Mouse (Mus musculus): ENCODE measurements around the gene Ep300.
"Not testable (repeated sequence)": the region's sequence is repeated elsewhere in the genome, so short reads cannot be mapped to it uniquely, and the experiment has no call there.

Ep300 gene

GRCm38 (mm10) chr15:81594146-81594696 lies 9.1 kb downstream of the Ep300 start:
- no peak for DNase-seq (ENCODE audit: low spot score)

DNA sequence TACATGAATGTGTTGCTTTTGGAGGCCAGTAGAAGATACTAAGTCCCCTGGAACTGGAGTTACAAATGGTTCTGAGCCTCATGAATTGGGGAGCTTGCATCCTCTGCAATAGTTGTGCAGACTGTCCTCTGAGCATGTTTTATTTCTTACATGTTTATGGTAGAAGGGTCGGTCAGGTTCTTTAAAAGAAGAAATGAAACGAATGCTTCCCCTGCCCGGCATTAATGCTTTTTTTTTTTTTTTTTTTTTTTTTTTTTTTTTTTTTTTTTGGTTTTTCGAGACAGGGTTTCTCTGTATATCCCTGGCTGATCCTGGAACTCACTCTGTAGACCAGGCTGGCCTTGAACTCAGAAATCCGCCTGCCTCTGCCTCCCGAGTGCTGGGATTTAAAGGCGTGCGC lies 13.6 kb downstream of the Ep300 start:
- not testable (repeated sequence) for DNase-seq (ENCODE audit: low spot score)

DNA sequence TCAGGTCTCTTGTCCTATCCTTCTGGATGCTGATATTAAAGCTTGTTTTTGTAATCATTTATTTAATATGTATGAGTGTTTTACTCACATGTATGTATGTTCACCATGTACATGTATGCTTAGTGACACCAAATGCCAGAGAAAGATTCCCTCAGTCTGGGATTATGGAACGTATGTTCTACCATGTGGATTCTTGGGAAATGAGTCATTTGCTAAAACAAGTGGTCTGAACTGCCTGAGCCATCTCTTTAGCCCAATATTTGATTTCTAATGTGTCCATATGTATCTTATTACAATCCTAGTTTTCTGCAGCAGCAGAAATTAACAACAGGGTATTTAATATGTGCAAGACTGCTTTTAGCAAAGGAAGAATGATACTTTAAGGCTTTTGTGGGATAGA lies 20.1 kb downstream of the Ep300 start:
- DNase-seq (ENCODE audit: low spot score), result no peak

GRCm38 (mm10) chr15:81606634-81607033 lies 21.5 kb downstream of the Ep300 start:
- DNase-seq (ENCODE audit: low spot score), result no peak

DNA sequence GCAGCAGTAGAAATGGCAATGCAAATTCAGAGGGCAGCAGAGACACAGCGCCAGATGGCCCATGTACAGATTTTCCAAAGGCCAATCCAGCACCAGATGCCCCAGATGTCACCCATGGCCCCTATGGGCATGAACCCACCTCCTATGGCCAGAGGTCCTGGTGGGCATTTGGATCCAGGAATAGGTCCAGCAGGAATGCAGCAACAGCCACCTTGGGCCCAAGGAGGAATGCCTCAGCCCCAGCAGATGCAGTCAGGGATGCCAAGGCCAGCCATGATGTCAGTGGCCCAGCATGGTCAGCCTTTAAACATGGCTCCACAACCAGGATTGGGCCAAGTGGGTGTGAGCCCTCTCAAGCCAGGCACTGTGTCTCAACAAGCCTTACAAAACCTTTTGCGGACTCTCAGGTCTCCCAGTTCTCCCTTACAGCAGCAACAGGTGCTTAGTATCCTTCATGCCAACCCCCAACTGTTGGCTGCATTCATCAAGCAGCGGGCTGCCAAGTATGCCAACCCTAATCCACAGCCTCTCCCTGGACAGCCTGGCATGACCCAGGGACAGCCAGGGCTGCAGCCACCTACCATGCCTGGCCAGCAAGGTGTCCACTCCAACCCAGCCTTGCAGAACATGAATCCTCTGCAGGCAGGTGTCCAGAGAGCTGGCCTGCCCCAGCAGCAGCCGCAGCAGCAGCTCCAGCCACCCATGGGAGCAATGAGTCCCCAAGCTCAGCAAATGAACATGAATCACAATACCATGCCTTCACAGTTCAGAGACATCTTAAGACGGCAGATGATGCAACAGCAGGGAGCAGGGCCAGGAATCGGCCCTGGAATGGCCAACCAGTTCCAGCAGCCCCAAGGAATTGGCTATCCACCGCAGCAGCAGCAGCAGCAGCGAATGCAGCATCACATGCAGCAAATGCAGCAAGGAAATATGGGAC lies 64.6 kb downstream of the Ep300 start:
- DNase-seq (ENCODE audit: low spot score), result no peak

GRCm38 (mm10) chr15:81650636-81651035 lies 65.5 kb downstream of the Ep300 start:
- DNase-seq (ENCODE audit: low spot score), result peak; percentile 41

DNA sequence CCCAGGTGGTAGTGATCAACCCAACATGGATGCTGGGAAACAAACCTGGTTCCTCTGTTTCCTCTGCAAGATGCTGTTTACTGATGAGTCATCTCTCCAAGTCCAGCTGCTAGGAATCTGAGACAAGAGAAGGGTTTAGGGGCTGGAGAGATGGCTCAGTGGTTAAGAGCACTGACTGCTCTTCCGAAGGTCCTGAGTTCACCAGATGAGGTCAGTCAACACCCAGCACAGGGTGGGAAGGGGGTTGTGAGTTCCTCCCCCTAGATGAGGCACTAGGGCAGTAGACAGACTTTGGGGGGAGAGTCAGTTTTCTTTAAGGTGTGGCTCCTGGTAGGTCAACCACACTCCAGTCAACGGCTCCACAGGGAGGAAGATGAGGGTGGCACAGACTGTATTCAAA lies 76.5 kb downstream of the Ep300 start:
- no peak for DNase-seq (ENCODE audit: low spot score)

DNA sequence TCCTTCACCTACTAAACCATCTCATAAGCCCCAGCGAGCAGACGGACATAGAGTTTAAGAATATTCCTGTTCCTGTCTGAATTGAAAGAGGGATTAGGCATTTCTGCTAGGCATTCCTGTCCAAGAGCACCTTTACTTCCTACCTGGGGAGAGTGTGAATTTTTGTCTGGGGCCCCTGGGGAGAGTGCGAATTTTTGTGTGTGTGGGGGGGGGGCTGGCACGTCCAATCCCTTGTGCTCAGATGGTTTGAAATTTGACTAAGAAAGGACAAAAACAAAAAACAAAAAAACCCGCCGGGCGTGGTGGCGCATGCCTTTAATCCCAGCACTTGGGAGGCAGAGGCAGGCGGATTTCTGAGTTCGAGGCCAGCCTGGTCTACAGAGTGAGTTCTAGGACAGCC lies 78.1 kb downstream of the Ep300 start:
- no peak for DNase-seq (ENCODE audit: low spot score)

- peak; percentile 94 for DNase-seq (ENCODE audit: low spot score)
These were observed 78.8 kb downstream of the Ep300 start, which contains the start of gene L3mbtl2 for GRCm38 (mm10) chr15:81663697-81664561. Gene L3mbtl2, plus strand, starts transcription at chr15:81663889.

- no peak for DNase-seq (ENCODE audit: low spot score)
These were observed 81.8 kb downstream of the Ep300 start for GRCm38 (mm10) chr15:81666957-81667356.

GRCm38 (mm10) chr15:81670231-81670640 lies 85.1 kb downstream of the Ep300 start:
- DNase-seq (ENCODE audit: low spot score), result peak; percentile 68

DNA sequence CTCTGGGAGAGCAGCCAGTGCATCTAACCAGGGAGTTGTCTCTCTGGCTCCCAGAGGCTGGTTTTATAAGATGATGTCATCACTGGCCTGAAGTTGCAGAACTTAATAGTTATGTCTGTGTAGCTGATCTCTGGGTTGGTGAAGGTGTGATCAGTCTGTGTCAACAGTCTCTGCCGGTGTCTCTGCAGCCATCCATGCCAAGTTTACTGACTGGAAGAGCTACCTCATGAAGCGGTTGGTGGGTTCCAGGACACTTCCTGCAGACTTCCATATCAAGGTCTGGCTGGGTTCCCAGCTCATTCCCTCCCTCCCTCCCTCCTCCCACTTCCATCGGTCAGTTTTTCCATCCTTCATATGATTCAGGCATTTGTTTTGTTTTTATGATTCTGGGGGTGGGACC lies 91.5 kb downstream of the Ep300 start:
- no peak for DNase-seq (ENCODE audit: low spot score)

- no peak for DNase-seq (ENCODE audit: low spot score)
These were observed 95.2 kb downstream of the Ep300 start for GRCm38 (mm10) chr15:81680301-81680805.

DNA sequence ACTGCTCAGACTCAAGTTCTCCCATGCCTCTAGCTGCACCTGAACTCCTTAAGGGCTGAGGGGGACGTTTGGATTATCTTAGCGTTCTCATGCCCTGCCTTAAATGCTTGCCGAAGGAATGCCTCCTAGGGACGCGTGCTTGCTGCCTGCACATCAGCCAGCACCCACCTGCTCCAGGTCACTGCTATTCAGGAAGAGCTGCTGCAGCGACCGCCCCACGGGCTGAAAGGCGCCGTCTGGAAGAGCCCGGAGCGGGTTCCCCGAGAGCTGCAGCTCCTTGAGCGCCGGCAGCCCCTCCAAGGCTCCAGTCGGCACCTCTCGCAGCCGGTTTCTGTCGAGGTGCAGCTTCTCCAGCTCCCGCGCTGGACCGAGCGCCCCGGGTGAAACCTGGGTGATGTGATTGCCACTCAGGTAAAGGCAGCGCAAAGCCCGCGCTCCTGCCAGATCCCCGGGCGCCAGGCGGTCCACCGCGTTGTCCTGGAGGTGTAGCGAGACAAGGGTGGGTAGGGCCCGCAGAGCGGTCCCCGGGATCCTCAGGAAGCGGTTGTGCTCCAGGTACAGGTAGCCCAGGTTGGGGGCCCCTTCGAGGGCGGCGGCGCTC lies 108.3 kb downstream of the Ep300 start:
- DNase-seq (ENCODE audit: low spot score), result no peak

DNA sequence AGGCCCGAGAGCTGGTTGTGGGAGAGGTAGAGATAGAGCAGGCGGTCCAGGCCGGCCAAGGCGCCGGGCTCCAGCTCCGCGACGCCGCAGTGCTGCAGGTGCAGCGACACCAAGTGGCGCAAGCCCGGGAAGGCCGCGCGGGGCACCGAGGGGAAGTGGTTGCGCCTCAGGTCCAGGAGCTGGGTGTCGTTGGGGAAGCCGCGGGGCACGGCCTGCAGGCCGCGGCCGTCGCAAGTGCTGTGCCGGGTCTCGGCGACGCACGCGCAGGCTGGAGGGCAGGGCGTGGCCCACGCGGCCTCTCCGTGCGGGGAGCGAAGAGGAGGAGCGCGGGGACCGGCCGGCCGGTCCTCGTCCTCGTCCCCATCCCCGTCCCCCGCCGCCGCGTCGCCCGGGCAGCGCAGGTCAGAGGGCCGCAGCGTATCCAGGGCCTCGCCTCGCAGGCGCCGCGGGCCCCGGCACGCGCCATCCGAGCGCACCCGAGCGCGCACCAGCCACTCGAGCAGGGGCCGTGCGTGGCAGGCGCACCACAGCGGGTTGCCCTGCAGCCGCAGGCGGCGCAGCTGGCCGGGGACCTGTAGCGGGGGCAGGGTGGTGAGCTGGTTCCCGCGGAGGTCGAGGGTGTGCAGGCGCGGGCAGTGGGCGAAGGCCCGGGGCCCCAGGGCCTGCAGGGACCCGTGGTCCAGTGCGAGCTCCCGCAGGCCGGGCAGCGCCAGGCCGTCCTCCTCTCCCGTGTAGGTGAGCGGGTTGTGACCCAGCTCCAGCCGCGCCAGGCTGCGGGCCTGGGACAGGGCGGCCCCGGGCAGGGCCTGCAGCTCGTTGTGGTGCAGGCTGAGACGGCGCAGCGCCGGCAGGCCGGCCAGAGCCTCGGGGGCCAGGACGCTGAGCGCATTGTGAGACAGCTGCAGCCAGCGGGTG lies 109.1 kb downstream of the Ep300 start:
- peak; percentile 88 for DNase-seq (ENCODE audit: low spot score)

DNA sequence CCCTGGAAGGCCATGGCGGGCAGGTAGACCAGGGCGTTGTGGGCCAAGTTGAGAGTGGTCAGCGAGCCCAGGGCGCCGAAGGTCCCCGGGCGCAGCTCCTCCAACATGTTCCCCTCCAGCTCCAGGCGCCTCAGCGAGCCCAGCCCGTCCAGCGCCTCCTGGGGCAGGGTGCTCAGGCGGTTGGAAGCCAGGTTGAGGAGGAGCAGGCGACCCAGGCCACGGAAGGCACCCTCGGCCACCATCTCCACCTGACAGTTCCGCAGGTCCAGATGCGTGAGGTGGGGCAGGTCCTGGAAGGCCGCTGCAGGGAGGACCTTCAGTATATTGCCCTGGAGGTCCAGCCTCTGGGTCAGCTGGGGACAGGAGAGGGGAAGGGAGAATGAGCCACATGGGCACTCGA lies 109.7 kb downstream of the Ep300 start:
- DNase-seq (ENCODE audit: low spot score), result no peak

GRCm38 (mm10) chr15:81697175-81697574 lies 112.0 kb downstream of the Ep300 start, which contains the start of gene Chadl:
Gene Chadl, minus strand, starts transcription at chr15:81697287.
- DNase-seq (ENCODE audit: low spot score), result no peak

- DNase-seq (ENCODE audit: low spot score), result no peak
These were observed 112.7 kb downstream of the Ep300 start for GRCm38 (mm10) chr15:81697847-81698246.

- DNase-seq (ENCODE audit: low spot score), result no peak
These were observed 113.4 kb downstream of the Ep300 start for GRCm38 (mm10) chr15:81698532-81698931.

DNA sequence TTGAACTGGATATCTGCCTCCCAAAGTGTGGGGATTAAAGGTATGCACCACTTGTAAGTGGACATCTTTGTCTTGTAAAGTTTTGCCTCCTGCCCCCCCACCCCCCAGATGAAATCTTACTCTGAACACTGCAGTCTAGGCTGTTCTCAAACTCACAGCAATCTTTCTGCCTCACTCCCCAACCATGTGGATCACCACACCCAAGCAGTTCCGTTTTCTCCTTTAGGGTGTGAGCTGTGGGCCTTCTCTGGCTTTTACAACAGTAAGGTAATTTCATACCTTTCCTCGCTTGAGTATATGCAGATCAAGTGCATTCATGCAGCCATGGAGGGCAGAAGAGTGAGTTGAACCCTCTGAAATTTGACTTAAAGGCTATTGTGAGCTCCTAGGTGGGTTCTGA lies 115.0 kb downstream of the Ep300 start:
- DNase-seq (ENCODE audit: low spot score), result no peak

DNA sequence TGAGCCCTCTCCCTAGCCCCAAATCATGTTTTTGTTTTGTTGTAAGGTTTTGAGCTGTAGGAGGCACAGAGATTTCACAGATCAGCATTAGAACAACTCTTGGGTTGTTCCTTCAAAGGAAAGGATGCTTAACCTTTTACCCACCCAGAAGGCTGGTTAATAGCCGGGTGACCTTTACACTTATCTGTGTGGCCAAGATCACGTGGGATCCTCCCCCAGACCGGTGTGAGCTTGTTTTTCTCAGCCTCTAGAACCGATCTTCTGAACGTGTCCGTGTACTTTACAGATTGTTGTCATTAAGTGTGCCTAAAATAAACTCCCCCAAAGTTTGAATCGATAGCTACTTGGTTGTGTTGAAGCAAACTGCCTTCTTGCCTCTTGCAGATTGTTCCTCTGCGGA lies 115.5 kb downstream of the Ep300 start:
- no peak for DNase-seq (ENCODE audit: low spot score)
